In genomic region chrX:101085211-101085610, GRCm38 (mm10) we compare ENCODE assay signal across 11 mouse cellular contexts. TPM values are rescaled to one million over a fixed set of nuclear protein-coding genes. Genes with fewer than 3 reads are reported as not detected.
DNase-seq lines count a peak whose midpoint lies in the region; ATAC-seq and TF ChIP-seq lines count a peak whose summit lies in the region.
"Not testable (repeated sequence)": the region's sequence is repeated elsewhere in the genome, so short reads cannot be mapped to it uniquely, and the experiment has no call there.
"Had no signal": no experiment of that assay in that cellular context is flagged by ENCODE, and none has a peak within 500 bp of the region (broad histone marks: within the 10 kb centered on the region; RNA-seq: fewer than 3 reads in every experiment).

No protein-coding gene starts in this region.

- not testable (repeated sequence) for TF ChIP-seq CTCF in layer of hippocampus, adult 2 months (conservative IDR thresholded peaks at IDR 0.05)

- peak overlapping the region; percentile 28 for H3K4me3 ChIP-seq in embryonic facial prominence, embryonic 14.5 days (ENCODE audit: low read depth, low read length)
- peak overlapping the region; percentile 53 for H3K4me3 ChIP-seq in heart, embryonic 10.5 days
- H3K4me3 ChIP-seq in hindbrain, embryonic 14.5 days (replicated peaks; ENCODE audit: low read length): peak overlapping the region; percentile 30
- H3K4me3 ChIP-seq in layer of hippocampus, adult 2 months: peak overlapping the region; percentile 44
- not testable (repeated sequence) for H3K4me3 ChIP-seq in liver, embryonic 15.5 days (replicated peaks)
- peak overlapping the region; percentile 34 for H3K4me3 ChIP-seq in midbrain, embryonic 15.5 days
- H3K4me3 ChIP-seq in stomach, embryonic 15.5 days (replicated peaks): peak overlapping the region; percentile 24

- not testable (repeated sequence) for H3K4me1 ChIP-seq in embryonic facial prominence, embryonic 14.5 days (ENCODE audit: control insufficient read depth, insufficient read depth, low read length); heart, embryonic 10.5 days; hindbrain, embryonic 14.5 days (replicated peaks; ENCODE audit: control insufficient read depth, insufficient read depth, low read length); liver, embryonic 15.5 days (replicated peaks); midbrain, embryonic 15.5 days; stomach, embryonic 15.5 days

- H3K36me3 ChIP-seq in embryonic facial prominence, embryonic 14.5 days (ENCODE audit: control insufficient read depth, insufficient read depth, low read length); heart, embryonic 10.5 days; hindbrain, embryonic 14.5 days (replicated peaks; ENCODE audit: control insufficient read depth, insufficient read depth); liver, embryonic 15.5 days (replicated peaks); midbrain, embryonic 15.5 days (replicated peaks); stomach, embryonic 15.5 days: not testable (repeated sequence)

- not testable (repeated sequence) for H3K9me3 ChIP-seq in embryonic facial prominence, embryonic 14.5 days (ENCODE audit: control insufficient read depth, low read length); heart, embryonic 10.5 days; hindbrain, embryonic 14.5 days (ENCODE audit: control insufficient read depth, low read length); liver, embryonic 15.5 days (replicated peaks); midbrain, embryonic 15.5 days; stomach, embryonic 15.5 days

- 18% methylated on average over 4 of the region's 9 CpGs for WGBS in embryonic facial prominence, embryonic 14.5 days
- 10% methylated on average over 9 of the region's 9 CpGs for WGBS in heart, embryonic 10.5 days
- 30% methylated on average over 7 of the region's 9 CpGs for WGBS in hindbrain, embryonic 14.5 days
- WGBS in liver, embryonic 15.5 days (ENCODE audit: insufficient replicate concordance): 15% methylated on average over 9 of the region's 9 CpGs
- 23% methylated on average over 9 of the region's 9 CpGs for WGBS in midbrain, embryonic 15.5 days
- WGBS in stomach, embryonic 15.5 days: 19% methylated on average over 9 of the region's 9 CpGs

- H3K27me3 ChIP-seq in embryonic facial prominence, embryonic 14.5 days (replicated peaks; ENCODE audit: control insufficient read depth, insufficient read depth, low read length): peaks cover 21% of the 10 kb centered on the region; the same call in 1 of the 2 replicates
- H3K27me3 ChIP-seq in heart, embryonic 10.5 days (ENCODE audit: insufficient read depth, poor library complexity, severe bottlenecking): peaks cover 32% of the 10 kb centered on the region
- H3K27me3 ChIP-seq in hindbrain, embryonic 14.5 days (ENCODE audit: control insufficient read depth, insufficient read depth, low read length): peaks cover 10% of the 10 kb centered on the region
- H3K27me3 ChIP-seq in liver, embryonic 15.5 days: peaks cover 29% of the 10 kb centered on the region
- H3K27me3 ChIP-seq in midbrain, embryonic 15.5 days (replicated peaks); stomach, embryonic 15.5 days (replicated peaks): not testable (repeated sequence)

- not testable (repeated sequence) for H3K9ac ChIP-seq in embryonic facial prominence, embryonic 14.5 days (ENCODE audit: low read depth, low read length); hindbrain, embryonic 14.5 days; liver, embryonic 15.5 days; midbrain, embryonic 15.5 days; stomach, embryonic 15.5 days

- peak overlapping the region; percentile 52 for H3K4me2 ChIP-seq in embryonic facial prominence, embryonic 14.5 days (ENCODE audit: low read depth, low read length)
- peak overlapping the region; percentile 55 for H3K4me2 ChIP-seq in hindbrain, embryonic 14.5 days (replicated peaks)
- peak overlapping the region; percentile 44 for H3K4me2 ChIP-seq in liver, embryonic 15.5 days
- H3K4me2 ChIP-seq in midbrain, embryonic 15.5 days: peak overlapping the region; percentile 61
- H3K4me2 ChIP-seq in stomach, embryonic 15.5 days: peak overlapping the region; percentile 55

- H3K27ac ChIP-seq in embryonic facial prominence, embryonic 14.5 days (replicated peaks; ENCODE audit: low read depth, low read length); heart, embryonic 10.5 days; hindbrain, embryonic 14.5 days; layer of hippocampus, adult 2 months; liver, embryonic 15.5 days (replicated peaks); midbrain, embryonic 15.5 days; stomach, embryonic 15.5 days: not testable (repeated sequence)

- peak; percentile 70 for DNase-seq in R1 (ENCODE audit: low read depth, low spot score)
- DNase-seq in embryonic facial prominence, embryonic 14.5 days (ENCODE audit: low spot score); heart, embryonic 10.5 days (ENCODE audit: low spot score); hindbrain, embryonic 14.5 days (ENCODE audit: low spot score); layer of hippocampus, adult 2 months (ENCODE audit: low spot score in 2 of 2): not testable (repeated sequence)

- ATAC-seq in embryonic facial prominence, embryonic 14.5 days (ENCODE audit: low read depth); hindbrain, embryonic 14.5 days (ENCODE audit: low FRiP score); liver, embryonic 15.5 days (ENCODE audit: insufficient read depth); stomach, embryonic 15.5 days (ENCODE audit: insufficient read depth, low FRiP score, low read depth): not testable (repeated sequence)
- peak; percentile 82 for ATAC-seq in midbrain, embryonic 15.5 days (replicated peaks)

RNA-seq across cellular contexts. Expression of gene Slc7a3, which starts 0.6 kb away (rescaled TPM):
- 1.5 and 1.7 TPM in 2 replicates for polyA plus RNA-seq in embryonic facial prominence, embryonic 14.5 days (2014; fragmentation: Nextera tagmentation; extraction: Ambion mirVana)
- 0.92 and 1.4 TPM in 2 replicates for polyA plus RNA-seq in heart, embryonic 10.5 days (2016; fragmentation: Nextera tagmentation; extraction: Ambion mirVana)
- polyA plus RNA-seq in hindbrain, embryonic 14.5 days (2014; fragmentation: Nextera tagmentation; extraction: Ambion mirVana): 3.8 and 6.7 TPM in 2 replicates
- 1 to 10 TPM; 4.9 to 5.4 TPM for total RNA-seq in layer of hippocampus, adult 2 months (2021)
- 0.23 and 0.31 TPM in 2 replicates for polyA plus RNA-seq in liver, embryonic 15.5 days (2015; fragmentation: Nextera tagmentation; extraction: Ambion mirVana)
- polyA plus RNA-seq in midbrain, embryonic 15.5 days (2015; fragmentation: Nextera tagmentation; extraction: Ambion mirVana): 6.2 and 6.5 TPM in 2 replicates
- 2.7 and 2.8 TPM in 2 replicates for polyA plus RNA-seq in stomach, embryonic 15.5 days (2015; fragmentation: Nextera tagmentation; extraction: Ambion mirVana)
- total RNA-seq: hematopoietic stem cell, adult 5-6 weeks had no signal

RNA-seq across cellular contexts. Expression of gene Tex11, which starts 25.7 kb away (rescaled TPM):
- polyA plus RNA-seq in embryonic facial prominence, embryonic 14.5 days (2014; fragmentation: Nextera tagmentation; extraction: Ambion mirVana): 0.08 and 0.38 TPM in 2 replicates
- 0.15 and 0.31 TPM in 2 replicates for polyA plus RNA-seq in heart, embryonic 10.5 days (2016; fragmentation: Nextera tagmentation; extraction: Ambion mirVana)
- 0.17 TPM in 1 of 2 replicates, not detected in the other for polyA plus RNA-seq in hindbrain, embryonic 14.5 days (2014; fragmentation: Nextera tagmentation; extraction: Ambion mirVana)
- under 1 TPM in 1 of 2 experiments, not detected in 1; 0.15 TPM for total RNA-seq in layer of hippocampus, adult 2 months (2021)
- polyA plus RNA-seq in liver, embryonic 15.5 days (2015; fragmentation: Nextera tagmentation; extraction: Ambion mirVana): not detected in 2 replicates
- polyA plus RNA-seq in midbrain, embryonic 15.5 days (2015; fragmentation: Nextera tagmentation; extraction: Ambion mirVana): 0.09 TPM in 1 of 2 replicates, not detected in the other
- 0.13 and 0.14 TPM in 2 replicates for polyA plus RNA-seq in stomach, embryonic 15.5 days (2015; fragmentation: Nextera tagmentation; extraction: Ambion mirVana)
- total RNA-seq: adrenal gland, postnatal 14 days had no signal
- polyA plus RNA-seq: gonadal fat pad, adult 2 months had no signal
